Comparison of ENCODE assay signal across 20 mouse cellular contexts in genomic region chr7:98727986-98728385, GRCm38 (mm10). TPM values are rescaled to one million over a fixed set of nuclear protein-coding genes. Genes with fewer than 3 reads are reported as not detected.
DNase-seq lines count a peak whose midpoint lies in the region; ATAC-seq and TF ChIP-seq lines count a peak whose summit lies in the region.
"Had no signal": no experiment of that assay in that cellular context is flagged by ENCODE, and none has a peak within 500 bp of the region (broad histone marks: within the 10 kb centered on the region; RNA-seq: fewer than 3 reads in every experiment).

No protein-coding gene starts in this region.

- H3K27ac ChIP-seq in kidney, embryonic 15.5 days, result peak overlapping the region; percentile 86
- H3K27ac ChIP-seq in kidney, postnatal 0 days, result no peak overlapping the region
- H3K27ac ChIP-seq in limb, embryonic 14.5 days (replicated peaks; ENCODE audit: low read depth, low read length), result no peak overlapping the region
- H3K27ac ChIP-seq: layer of hippocampus, adult 2 months; left cerebral cortex, adult 2 months; midbrain, embryonic 15.5 days had no signal

- peak; percentile 17 for DNase-seq in adrenal gland, postnatal 14 days
- no peak for DNase-seq in adrenal gland, adult 18-20 months (ENCODE audit: low spot score in 2 of 2)
- DNase-seq in kidney, adult 18-20 months, result no peak
- peak; percentile 49 for DNase-seq in kidney, postnatal 0 days (ENCODE audit: low spot score)
- peak; percentile 37 for DNase-seq in limb, embryonic 14.5 days (ENCODE audit: low spot score)
- DNase-seq in gastrocnemius, postnatal 14 days, result no peak
- DNase-seq: cerebellum, adult 11-12 months; cerebellum, postnatal 36 days; gastrocnemius, postnatal 10 days; heart, postnatal 36 days; lung, embryonic 14.5 days; thymus, adult 2 months had no signal

- intact Hi-C loops in gastrocnemius, postnatal 14 days (cut with DNase I; ENCODE audit: low total_unique reads), result no loop called here

- no peak overlapping the region for H3K4me2 ChIP-seq in kidney, embryonic 15.5 days
- H3K4me2 ChIP-seq in kidney, postnatal 0 days (ENCODE audit: low read length), result no peak overlapping the region
- no peak overlapping the region for H3K4me2 ChIP-seq in limb, embryonic 14.5 days (replicated peaks; ENCODE audit: low read depth, low read length, severe bottlenecking)
- H3K4me2 ChIP-seq: heart, embryonic 11.5 days; lung, embryonic 14.5 days; midbrain, embryonic 15.5 days had no signal

- 0 out of 2 replicates have a peak, but pooled peaks have one; percentile 29 for ATAC-seq in kidney, embryonic 15.5 days (replicated peaks; ENCODE audit: low FRiP score)
- ATAC-seq in kidney, postnatal 0 days (replicated peaks; ENCODE audit: low FRiP score, low read depth), result no peak
- peak; percentile 62 for ATAC-seq in limb, embryonic 14.5 days (ENCODE audit: low FRiP score, low read depth)
- ATAC-seq in erythroblast, adult 5-6 weeks (replicated peaks; ENCODE audit: low FRiP score, poor library complexity, severe bottlenecking), result no peak
- ATAC-seq: forebrain, embryonic 14.5 days; inflammation-experienced regulatory T-cells, adult 6 months; midbrain, embryonic 15.5 days had no signal

- no peak overlapping the region for H3K9ac ChIP-seq in kidney, embryonic 15.5 days
- no peak overlapping the region for H3K9ac ChIP-seq in kidney, postnatal 0 days (ENCODE audit: low read depth, low read length)
- H3K9ac ChIP-seq in limb, embryonic 14.5 days (ENCODE audit: low read depth, low read length, severe bottlenecking), result no peak overlapping the region
- H3K9ac ChIP-seq: lung, embryonic 14.5 days; midbrain, embryonic 15.5 days had no signal

- no peaks in the 10 kb centered on the region for H3K36me3 ChIP-seq in kidney, embryonic 15.5 days
- no peaks in the 10 kb centered on the region for H3K36me3 ChIP-seq in kidney, postnatal 0 days (ENCODE audit: insufficient read depth, low read length)
- no peaks in the 10 kb centered on the region for H3K36me3 ChIP-seq in limb, embryonic 14.5 days (ENCODE audit: control insufficient read depth, insufficient read depth, low read length)
- H3K36me3 ChIP-seq: midbrain, embryonic 15.5 days had no signal

- 83% methylated on average over 1 of the region's 1 CpGs for WGBS in kidney, embryonic 15.5 days
- 81% methylated on average over 1 of the region's 1 CpGs for WGBS in kidney, postnatal 0 days
- 69% methylated on average over 1 of the region's 1 CpGs for WGBS in limb, embryonic 14.5 days

- no peak overlapping the region for H3K4me3 ChIP-seq in kidney, embryonic 15.5 days (replicated peaks)
- H3K4me3 ChIP-seq in kidney, postnatal 0 days (replicated peaks; ENCODE audit: low read depth, low read length), result no peak overlapping the region
- no peak overlapping the region for H3K4me3 ChIP-seq in limb, embryonic 14.5 days (replicated peaks; ENCODE audit: low read length)
- H3K4me3 ChIP-seq: layer of hippocampus, adult 2 months; left cerebral cortex, adult 2 months; midbrain, embryonic 15.5 days had no signal

- H3K9me3 ChIP-seq in kidney, embryonic 15.5 days (replicated peaks), result no peaks in the 10 kb centered on the region
- H3K9me3 ChIP-seq in kidney, postnatal 0 days (replicated peaks; ENCODE audit: low read length), result no peaks in the 10 kb centered on the region
- no peaks in the 10 kb centered on the region for H3K9me3 ChIP-seq in limb, embryonic 14.5 days (ENCODE audit: control insufficient read depth, low read length)
- H3K9me3 ChIP-seq: midbrain, embryonic 15.5 days had no signal

- TF ChIP-seq POLR2A in limb, embryonic 14.5 days (IDR thresholded peaks at IDR 0.05; ENCODE audit: borderline replicate concordance, extremely low read depth, insufficient read depth, insufficient read length), result no peak

- peaks cover 55% of the 10 kb centered on the region for H3K4me1 ChIP-seq in kidney, embryonic 15.5 days
- H3K4me1 ChIP-seq in kidney, postnatal 0 days (replicated peaks; ENCODE audit: insufficient read depth, low read length), result peaks cover 10% of the 10 kb centered on the region; the same call in 1 of the 2 replicates
- peaks cover 28% of the 10 kb centered on the region for H3K4me1 ChIP-seq in limb, embryonic 14.5 days (ENCODE audit: control insufficient read depth, insufficient read depth, low read length)

- peaks cover 13% of the 10 kb centered on the region for H3K27me3 ChIP-seq in kidney, embryonic 15.5 days
- no peaks in the 10 kb centered on the region for H3K27me3 ChIP-seq in kidney, postnatal 0 days (ENCODE audit: insufficient read depth, low read length)
- peaks cover 3% of the 10 kb centered on the region; the same call in 1 of the 2 replicates for H3K27me3 ChIP-seq in limb, embryonic 14.5 days (ENCODE audit: control insufficient read depth, insufficient read depth, low read length)
- H3K27me3 ChIP-seq: midbrain, embryonic 15.5 days had no signal

- TF ChIP-seq CTCF in kidney, postnatal 0 days (IDR thresholded peaks at IDR 0.05; ENCODE audit: low read depth), result no peak

RNA-seq across cellular contexts. Expression of gene Thap12, which starts 25.1 kb away (rescaled TPM):
- 62.3 and 63.7 TPM in 2 replicates for total RNA-seq in adrenal gland, postnatal 14 days (2021)
- total RNA-seq in adrenal gland, adult 18-20 months (2021), result 10 to 100 TPM; 64.2 to 80.5 TPM
- 61.3 and 61.7 TPM in 2 replicates for polyA plus RNA-seq in kidney, embryonic 15.5 days (2015; fragmentation: Nextera tagmentation; extraction: Ambion mirVana)
- 45.5 and 47.2 TPM in 2 replicates for polyA plus RNA-seq in kidney, postnatal 0 days (2015; fragmentation: Nextera tagmentation; extraction: Ambion mirVana)
- 35.4 and 42.1 TPM in 2 replicates for polyA plus RNA-seq in limb, embryonic 14.5 days (2012; rRNA removed)
- 68.5 and 76.8 TPM in 2 replicates for polyA plus RNA-seq in limb, embryonic 14.5 days (2014; fragmentation: Nextera tagmentation; extraction: Ambion mirVana)
- total RNA-seq in gastrocnemius, postnatal 14 days (2021), result 10 to 100 TPM; 72.2 to 81.4 TPM
- total RNA-seq in erythroblast, adult 5-6 weeks (2015; ENCODE audit: low replicate concordance), result 4.8 and 11.3 TPM in 2 replicates
- 7.2 and 11.8 TPM in 2 replicates for total RNA-seq in erythroblast, adult 5-6 weeks (2017; ENCODE audit: low replicate concordance)

Comparison
In these comparisons a context has a peak if more than half of its experiments do, and no peak if none do; other contexts are left out.
1. DNase-seq: peak in adrenal gland, postnatal 14 days (single experiment), kidney, postnatal 0 days (single experiment) and limb, embryonic 14.5 days (single experiment); none in adrenal gland, adult 18-20 months (0 of 2), kidney, adult 18-20 months (single experiment) and gastrocnemius, postnatal 14 days (single experiment).
2. ATAC-seq: peak in kidney, embryonic 15.5 days (single experiment) and limb, embryonic 14.5 days (single experiment); none in kidney, postnatal 0 days (single experiment) and erythroblast, adult 5-6 weeks (single experiment).